Mouse (Mus musculus) heart, postnatal 0 days (tissue): ENCODE results near the gene Slc22a8. TPM values are rescaled to one million over a fixed set of nuclear protein-coding genes. Genes with fewer than 3 reads are reported as not detected.

Experiments used
- ATAC-seq: fragments of 200-750 bp; cut with Nextera tagmentation; 2 replicates; pipeline ENCODE4 v1.8.0; 2017; ENCODE audit warnings: low read depth, moderate number of reproducible peaks, moderate library complexity; ENCODE audit not compliant: insufficient read depth
- DNase-seq: peaks from one replicate; pipeline ENCODE4 v3.0.0-alpha.2; 2016; ENCODE audit warnings: low spot score
- H3K27ac ChIP-seq: fragments of 300-500 bp; sonication (generic); 2 replicates; pipeline ENCODE4 v1.5.1; 2014; ENCODE audit warnings: low read depth, mild to moderate bottlenecking
- H3K27me3 ChIP-seq: fragments of 300-500 bp; sonication (generic); 2 replicates; pipeline ENCODE4 v1.6.1; 2014; ENCODE audit warnings: low read length, mixed read lengths; ENCODE audit not compliant: control insufficient read depth, insufficient read depth
- H3K36me3 ChIP-seq: fragments of 300-500 bp; sonication (generic); replicated peaks from 2 replicates; pipeline ENCODE4 v1.6.1; 2014; ENCODE audit warnings: low read length, mixed read lengths; ENCODE audit not compliant: control insufficient read depth, insufficient read depth
- H3K4me1 ChIP-seq: fragments of 300-500 bp; sonication (generic); 2 replicates; pipeline ENCODE4 v1.6.1; 2014; ENCODE audit warnings: antibody characterized with exemption; ENCODE audit not compliant: control insufficient read depth, insufficient read depth
- H3K4me2 ChIP-seq: fragments of 300-500 bp; sonication (generic); 2 replicates; pipeline ENCODE4 v1.6.1; 2014; ENCODE audit warnings: low read depth, mild to moderate bottlenecking, low read length, moderate library complexity
- H3K4me3 ChIP-seq: fragments of 300-500 bp; sonication (generic); 2 replicates; pipeline ENCODE4 v1.5.1; 2014; ENCODE audit warnings: low read depth, low read length
- H3K9ac ChIP-seq: fragments of 300-500 bp; sonication (generic); replicated peaks from 2 replicates; pipeline ENCODE4 v1.6.1; 2014; ENCODE audit warnings: low read depth, low read length, mixed read lengths
- H3K9me3 ChIP-seq: fragments of 300-500 bp; sonication (generic); replicated peaks from 2 replicates; pipeline ENCODE4 v1.6.1; 2016; ENCODE audit warnings: low read length; ENCODE audit not compliant: control insufficient read depth
- CTCF ChIP-seq: IDR thresholded peaks from 2 replicates; pipeline ENCODE4 v1.5.1; 2016; ENCODE audit warnings: antibody characterized with exemption, control low read depth, low read depth
- EP300 ChIP-seq: IDR thresholded peaks from 2 replicates; pipeline ENCODE4 v1.6.1; 2016; ENCODE audit warnings: antibody characterized with exemption, low read depth
- WGBS: fragments of 180-500 bp; shearing (Covaris S2); extraction: QIAGEN DNeasy Blood & Tissue Kit; methylation state at CpG from one replicate; pipeline ENCODE4 v1.1.7; 2014; 5-methylcytosine and 5-hydroxymethylcytosine counted together
- polyA plus RNA-seq: library from polyadenylated mRNA; unstranded; fragments of >200 nt; fragmentation: Nextera tagmentation; extraction: Ambion mirVana; gene quantifications from 2 replicates; pipeline ENCODE4 v1.2.1, GENCODE M21; 2015
- total RNA-seq: library from RNA; depleted of rRNA; stranded (reverse); fragments of >200 nt; gene quantifications from 2 replicates; pipeline ENCODE4 v1.2.3, GENCODE M21; 2014; ENCODE audit warnings: low replicate concordance; rRNA removed

Gene Slc22a8
- total RNA-seq (not detected in 2 replicates), polyA plus RNA-seq (0.05 and 0.18 TPM in 2 replicates)

DNA sequence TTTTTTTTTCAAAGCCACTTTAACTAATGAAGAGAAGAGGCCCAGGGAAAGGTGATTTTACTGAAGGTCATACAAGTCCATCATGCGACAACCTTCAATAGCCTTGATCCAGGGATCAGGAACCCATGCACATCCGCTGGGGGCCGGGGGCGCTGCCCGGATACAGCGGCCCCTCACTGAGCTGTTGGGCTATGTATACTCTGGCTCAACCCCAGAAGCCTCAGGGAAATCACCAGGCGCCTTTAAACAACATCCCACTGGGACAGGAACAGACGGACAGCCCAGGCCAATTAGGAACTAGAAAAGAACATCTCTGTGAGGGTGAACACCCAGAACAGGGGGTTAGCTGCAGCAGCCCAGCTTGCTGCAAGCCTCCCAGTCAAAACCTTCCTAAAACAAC is at the start of gene Slc22a8:
Gene Slc22a8 (plus strand): TSS at position 301 of the 400 bp plus-strand sequence.
- no peak within 1 kb of the TSS for H3K4me3 ChIP-seq
- no peak for ATAC-seq
- H3K27ac ChIP-seq: peak within 1 kb of the TSS; percentile 15; the same call in 1 of the 2 replicates
- H3K27me3 ChIP-seq: no peaks in the 10 kb centered on the region
- no peaks in the 10 kb centered on the region for H3K4me1 ChIP-seq
- H3K9ac ChIP-seq: no peak within 1 kb of the TSS
- DNase-seq: no peak
- H3K36me3 ChIP-seq: no peaks in the 10 kb centered on the region
- TF ChIP-seq CTCF (no peak), EP300 (no peak)
- no peaks in the 10 kb centered on the region for H3K9me3 ChIP-seq
- no peak within 1 kb of the TSS for H3K4me2 ChIP-seq
- 73% methylated on average over 8 of the region's 8 CpGs for WGBS

DNA sequence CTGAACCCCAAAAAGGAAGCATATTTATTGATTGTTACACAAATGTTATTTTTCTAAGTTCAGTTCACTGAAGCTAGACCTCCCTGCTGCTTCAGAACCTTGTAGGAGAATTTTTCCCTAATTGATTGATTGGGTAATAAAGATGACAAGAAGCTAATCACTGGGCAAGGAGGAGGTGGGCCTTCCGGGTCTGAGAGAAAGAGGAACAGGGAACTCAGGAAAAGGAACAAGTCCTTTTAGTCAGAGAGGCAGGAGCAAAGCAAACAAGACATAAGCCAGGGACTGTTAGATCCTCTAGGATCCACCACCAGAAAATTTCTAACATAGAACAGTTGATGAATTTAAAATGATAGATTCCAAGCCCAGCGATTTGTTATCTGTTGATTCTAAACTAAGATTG is 32.2 kb upstream of the Slc22a8 start:
- TF ChIP-seq EP300 (no peak), CTCF (no peak)
- Histone ChIP-seq H3K4me3 (no peak overlapping the region), H3K27ac (no peak overlapping the region), H3K4me1 (no peaks in the 10 kb centered on the region), H3K4me2 (no peak overlapping the region), H3K9ac (no peak overlapping the region), H3K36me3 (no peaks in the 10 kb centered on the region), H3K9me3 (no peaks in the 10 kb centered on the region), H3K27me3 (no peaks in the 10 kb centered on the region)
- 64% methylated on average over 2 of the region's 2 CpGs for WGBS
- no peak for DNase-seq
- ATAC-seq: no peak

DNA sequence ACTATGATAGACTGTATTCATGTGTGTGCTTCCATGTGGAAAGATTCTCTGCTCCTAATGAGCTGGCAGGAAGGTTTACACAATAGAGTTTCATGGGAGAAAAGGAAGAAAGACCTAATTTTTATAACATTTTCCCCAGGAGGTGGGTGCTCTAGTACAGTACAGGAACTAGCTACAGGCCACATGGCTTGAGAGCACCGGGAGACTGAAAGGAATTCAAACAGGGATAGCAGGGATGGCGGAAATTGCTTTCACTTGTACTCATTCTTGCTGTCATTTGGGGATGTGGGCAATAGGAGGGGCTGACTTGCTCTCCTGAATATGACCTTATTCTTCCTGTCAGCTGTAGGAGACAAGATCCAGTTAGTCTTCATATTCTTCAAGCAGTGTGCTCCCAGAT is 27.0 kb upstream of the Slc22a8 start:
- Histone ChIP-seq H3K4me1 (0 out of 2 replicates have a peak, but pooled peaks cover 7% of the 10 kb centered on the region), H3K27ac (no peak overlapping the region), H3K9me3 (no peaks in the 10 kb centered on the region), H3K27me3 (no peaks in the 10 kb centered on the region), H3K36me3 (no peaks in the 10 kb centered on the region), H3K4me2 (no peak overlapping the region), H3K9ac (no peak overlapping the region), H3K4me3 (no peak overlapping the region)
- ATAC-seq (no peak), DNase-seq (no peak)
- no peak for TF ChIP-seq CTCF
- no peak for TF ChIP-seq EP300
- 52% methylated on average over 2 of the region's 2 CpGs for WGBS

DNA sequence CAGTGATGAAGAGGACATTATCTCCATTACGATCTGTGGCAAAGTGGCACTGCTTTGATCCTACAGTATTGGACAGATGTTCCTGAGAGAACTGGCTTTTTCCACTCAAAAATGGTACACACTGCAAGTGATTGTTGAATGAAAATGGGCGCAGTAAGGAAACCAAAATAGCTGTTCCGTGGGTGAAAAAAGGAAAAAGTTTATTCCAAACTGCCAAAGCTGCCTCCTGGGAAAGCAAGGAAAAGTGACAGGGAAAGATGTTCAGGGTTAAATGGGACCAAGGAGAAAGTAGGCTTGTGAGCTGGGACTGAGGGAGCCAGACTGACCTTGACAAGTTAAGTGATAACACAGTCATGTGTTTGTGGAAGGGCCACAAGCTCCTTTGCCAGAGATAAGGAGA is 26.6 kb upstream of the Slc22a8 start:
- WGBS: 64% methylated on average over 3 of the region's 3 CpGs
- ATAC-seq (no peak), DNase-seq (no peak)
- Histone ChIP-seq H3K27me3 (no peaks in the 10 kb centered on the region), H3K27ac (no peak overlapping the region), H3K4me3 (no peak overlapping the region), H3K9ac (no peak overlapping the region), H3K36me3 (no peaks in the 10 kb centered on the region), H3K4me1 (0 out of 2 replicates have a peak, but pooled peaks cover 7% of the 10 kb centered on the region), H3K4me2 (no peak overlapping the region), H3K9me3 (no peaks in the 10 kb centered on the region)
- TF ChIP-seq EP300 (no peak), CTCF (no peak)

- Histone ChIP-seq H3K9ac (no peak overlapping the region), H3K27me3 (no peaks in the 10 kb centered on the region), H3K36me3 (no peaks in the 10 kb centered on the region), H3K4me3 (no peak overlapping the region), H3K9me3 (no peaks in the 10 kb centered on the region), H3K4me2 (no peak overlapping the region), H3K27ac (no peak overlapping the region), H3K4me1 (0 out of 2 replicates have a peak, but pooled peaks cover 7% of the 10 kb centered on the region)
- DNase-seq (no peak), ATAC-seq (no peak)
- whole genome bisulfite sequencing: 32% methylated on average over 2 of the region's 2 CpGs
- TF ChIP-seq CTCF (no peak), EP300 (no peak)
Measured at GRCm38 (mm10) chr19:8565262-8565661, 25.8 kb upstream of the Slc22a8 start.

GRCm38 (mm10) chr19:8565985-8566384 is 25.1 kb upstream of the Slc22a8 start:
- no peaks in the 10 kb centered on the region for H3K27me3 ChIP-seq

More at GRCm38 (mm10) chr19:8565985-8566384, 25.1 kb upstream of the Slc22a8 start:
- no peaks in the 10 kb centered on the region for H3K36me3 ChIP-seq
- no peak for DNase-seq
- no peak overlapping the region for H3K4me2 ChIP-seq
- WGBS: 39% methylated on average over 4 of the region's 4 CpGs
- no peak overlapping the region for H3K4me3 ChIP-seq
- no peak overlapping the region for H3K27ac ChIP-seq
- H3K9ac ChIP-seq: no peak overlapping the region
- no peaks in the 10 kb centered on the region for H3K9me3 ChIP-seq
- 0 out of 2 replicates have a peak, but pooled peaks cover 7% of the 10 kb centered on the region for H3K4me1 ChIP-seq
- ATAC-seq: no peak
- TF ChIP-seq EP300 (no peak), CTCF (no peak)
